Mouse (Mus musculus): ENCODE data around the gene Hipk2.

Gene Hipk2

GRCm38 (mm10) chr6:38906005-38906404 lies 30.0 kb upstream of the Hipk2 start:
- in situ Hi-C loops (cut with MboI; ENCODE audit: low sequenced_read_pairs): loop anchor here (10.0 kb wide), 1 partner anchor 161 kb away; no protein-coding TSS in a partner anchor

DNA sequence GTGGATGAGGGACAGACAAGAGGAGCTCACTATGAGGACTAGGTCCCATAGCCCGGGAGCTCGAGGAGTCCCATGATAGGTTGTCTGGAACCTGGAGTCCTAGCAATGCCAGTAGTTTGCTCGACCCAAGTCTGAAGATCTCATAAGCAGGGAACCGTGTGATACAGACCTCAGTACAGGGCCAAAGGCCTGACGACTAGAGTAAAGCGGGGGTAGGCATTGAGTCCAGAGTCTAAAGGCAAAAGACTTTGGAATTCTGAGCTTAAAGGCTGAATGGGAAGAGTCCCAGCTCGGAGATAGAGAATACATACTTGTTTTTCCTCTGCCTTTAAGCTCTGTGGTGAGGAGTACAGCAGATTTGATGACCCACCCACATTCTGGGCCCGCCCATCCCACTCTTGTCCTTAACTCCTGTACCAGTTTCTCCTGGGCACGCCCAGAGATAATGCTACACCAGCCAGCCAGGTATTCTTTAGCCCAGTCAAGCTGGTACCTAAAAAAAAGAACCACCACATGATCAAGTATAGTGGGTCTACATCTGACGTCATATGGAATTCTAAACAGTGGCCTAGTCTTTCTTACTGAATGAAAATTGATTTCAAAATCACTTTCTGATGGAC lies 27.0 kb upstream of the Hipk2 start:
- in situ Hi-C loops (cut with MboI; ENCODE audit: low sequenced_read_pairs): loop anchor here (10.0 kb wide), 1 partner anchor 158 kb away; no protein-coding TSS in a partner anchor

DNA sequence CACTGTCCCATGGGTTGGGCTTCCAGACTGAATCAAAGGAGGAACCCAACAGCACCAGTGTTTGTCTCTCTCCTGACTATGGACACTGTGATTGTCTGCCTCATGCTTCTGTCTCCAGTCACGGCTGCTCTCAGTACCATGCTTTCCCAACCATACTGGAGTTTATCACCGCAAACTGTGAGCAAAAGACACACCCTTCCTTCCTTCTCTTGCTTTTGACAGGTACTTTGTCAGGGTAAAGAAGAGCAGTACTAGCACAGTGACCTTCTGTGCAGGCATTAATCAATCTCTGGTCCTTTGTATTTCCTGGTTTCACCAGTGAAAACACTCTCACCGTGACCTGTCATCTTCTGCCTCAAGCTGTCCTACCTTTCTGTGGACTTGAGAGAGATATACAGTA lies 25.7 kb upstream of the Hipk2 start:
- in situ Hi-C loops (cut with MboI; ENCODE audit: low sequenced_read_pairs): loop anchor here (10.0 kb wide), 1 partner anchor 157 kb away; no protein-coding TSS in a partner anchor

DNA sequence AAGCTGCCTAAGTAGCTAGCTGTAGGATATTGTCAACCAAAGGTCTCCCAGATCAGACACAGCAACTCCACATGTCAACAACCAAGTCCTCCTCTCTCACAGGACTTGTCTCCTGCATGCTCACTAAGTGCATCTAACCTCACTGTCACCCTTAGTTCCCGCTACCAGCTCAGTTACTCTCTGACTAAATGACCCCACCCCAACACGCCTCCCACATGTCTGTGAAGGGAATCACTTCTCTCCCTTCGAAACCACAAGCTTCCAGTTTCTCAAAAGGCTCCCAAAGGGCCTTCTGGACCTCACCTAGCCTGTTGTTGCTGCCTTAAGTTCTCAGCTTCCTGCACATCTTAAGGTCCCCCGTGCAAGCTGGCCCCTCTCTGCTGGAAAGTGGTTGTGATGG lies 25.2 kb upstream of the Hipk2 start:
- in situ Hi-C loops (cut with MboI; ENCODE audit: low sequenced_read_pairs): loop anchor here (10.0 kb wide), 1 partner anchor 156 kb away; no protein-coding TSS in a partner anchor

DNA sequence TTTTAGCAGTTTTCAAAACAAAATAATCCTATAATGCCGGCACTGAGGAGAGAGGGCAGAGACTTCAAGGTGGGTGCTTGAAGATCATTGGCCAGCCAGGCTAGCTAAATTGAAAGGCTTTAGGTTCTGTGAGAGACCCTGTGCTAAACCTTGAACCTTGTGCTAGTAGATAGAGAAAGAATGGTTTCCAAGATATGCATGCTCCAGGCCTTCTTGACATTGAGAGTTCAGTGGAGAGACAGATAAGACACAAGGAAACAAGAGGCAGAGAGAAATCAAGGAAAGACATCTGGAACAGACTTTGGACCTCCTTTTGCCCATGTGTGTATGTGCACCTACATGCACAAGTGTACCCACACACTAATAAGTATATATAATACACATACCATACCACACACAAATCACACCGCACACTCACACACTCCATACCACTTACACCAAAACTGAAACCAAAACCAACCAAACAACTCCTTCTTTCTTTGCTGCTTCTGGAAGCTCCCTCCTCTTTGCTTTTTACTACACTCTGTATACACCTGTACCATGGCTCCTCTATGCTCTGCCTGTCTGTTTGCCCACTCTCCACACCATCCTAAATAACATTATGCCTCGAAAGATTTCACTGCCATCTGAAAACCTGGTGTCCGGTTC lies 24.6 kb upstream of the Hipk2 start:
- in situ Hi-C loops (cut with MboI; ENCODE audit: low sequenced_read_pairs): loop anchor here (10.0 kb wide), 1 partner anchor 156 kb away; no protein-coding TSS in a partner anchor

DNA sequence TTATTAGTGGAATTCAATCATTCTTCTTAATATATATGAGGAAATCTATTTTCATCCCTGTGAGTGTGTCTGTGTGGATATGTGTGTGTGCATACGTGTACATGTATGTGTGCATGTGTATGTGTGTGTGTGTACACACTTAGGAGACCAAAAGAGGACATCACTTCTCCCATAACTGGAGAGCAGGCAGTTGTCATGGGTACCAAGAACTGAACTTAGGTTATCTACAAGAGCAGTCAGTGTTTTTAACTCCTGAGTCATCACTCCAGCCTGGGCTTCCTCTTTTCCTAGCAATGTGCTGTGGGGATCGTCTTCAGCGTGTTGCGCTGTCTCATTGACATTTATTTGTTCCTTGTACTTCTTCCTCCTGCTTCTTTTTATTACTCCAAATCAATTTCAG lies 24.1 kb upstream of the Hipk2 start:
- in situ Hi-C loops (cut with MboI; ENCODE audit: low sequenced_read_pairs): loop anchor here (10.0 kb wide), 1 partner anchor 155 kb away; no protein-coding TSS in a partner anchor

DNA sequence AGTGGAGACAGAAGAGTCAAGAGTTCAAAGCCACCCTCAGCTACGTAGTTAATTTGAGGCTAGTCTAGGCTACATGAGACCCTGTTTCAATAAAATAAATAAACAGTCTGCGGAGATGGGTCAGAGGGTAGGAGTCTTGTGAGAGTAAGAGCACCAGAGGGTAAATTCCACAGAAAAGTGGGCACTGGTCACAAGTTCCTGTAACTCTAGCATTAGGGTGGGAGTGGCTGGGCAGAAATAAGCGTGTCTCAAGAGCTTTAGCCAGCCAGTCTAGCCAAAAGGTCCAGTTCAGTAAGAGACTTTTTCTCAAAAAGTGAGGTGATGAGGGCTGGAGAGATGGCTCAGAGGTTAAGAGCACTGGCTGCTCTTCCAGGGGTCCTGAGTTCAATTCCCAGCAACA lies 17.6 kb upstream of the Hipk2 start:
- in situ Hi-C loops (cut with MboI; ENCODE audit: low sequenced_read_pairs): no loop called here

GRCm38 (mm10) chr6:38892017-38892416 lies 16.1 kb upstream of the Hipk2 start:
- in situ Hi-C loops (cut with MboI; ENCODE audit: low sequenced_read_pairs): no loop called here

DNA sequence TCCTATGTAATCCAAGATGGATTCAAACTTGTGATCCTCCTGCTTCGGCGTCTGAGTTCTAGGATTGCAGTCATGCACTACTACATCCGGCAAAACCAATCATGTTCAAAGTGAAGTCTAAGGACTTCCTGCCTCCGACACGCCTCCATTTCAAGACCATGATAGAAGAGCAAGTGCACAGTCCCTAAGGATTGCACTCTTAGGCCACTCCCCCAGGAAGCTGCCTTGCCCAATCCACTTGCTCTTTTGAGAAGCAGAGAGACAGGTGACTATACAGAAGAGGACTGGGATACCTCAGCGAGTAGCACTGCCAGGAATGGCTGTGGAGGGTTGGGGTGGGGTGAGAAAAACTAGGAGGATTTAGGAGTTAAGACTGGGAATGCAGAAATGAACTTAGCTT lies 13.2 kb upstream of the Hipk2 start:
- in situ Hi-C loops (cut with MboI; ENCODE audit: low sequenced_read_pairs): no loop called here

DNA sequence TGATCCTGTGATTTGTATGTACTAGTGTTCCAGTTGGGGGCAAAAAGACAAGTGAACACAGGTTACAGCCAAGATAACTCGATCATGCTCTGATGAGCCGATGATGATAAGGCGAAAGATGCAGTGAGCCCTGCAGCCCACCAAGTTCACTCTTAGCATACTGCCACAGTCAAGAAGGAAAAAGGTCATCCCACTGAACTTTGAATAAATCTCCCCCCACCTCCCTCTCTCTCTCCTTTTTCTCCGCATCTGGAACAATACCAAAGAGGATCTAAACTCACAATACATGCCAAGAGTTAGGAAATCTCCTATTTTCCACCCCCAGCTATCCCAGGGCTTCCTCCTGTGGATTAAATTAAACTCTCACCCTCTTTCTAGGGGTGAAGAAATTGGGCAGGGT lies 11.5 kb upstream of the Hipk2 start:
- in situ Hi-C loops (cut with MboI; ENCODE audit: low sequenced_read_pairs): no loop called here

GRCm38 (mm10) chr6:38885132-38885531 lies 9.2 kb upstream of the Hipk2 start:
- in situ Hi-C loops (cut with MboI; ENCODE audit: low sequenced_read_pairs): no loop called here

DNA sequence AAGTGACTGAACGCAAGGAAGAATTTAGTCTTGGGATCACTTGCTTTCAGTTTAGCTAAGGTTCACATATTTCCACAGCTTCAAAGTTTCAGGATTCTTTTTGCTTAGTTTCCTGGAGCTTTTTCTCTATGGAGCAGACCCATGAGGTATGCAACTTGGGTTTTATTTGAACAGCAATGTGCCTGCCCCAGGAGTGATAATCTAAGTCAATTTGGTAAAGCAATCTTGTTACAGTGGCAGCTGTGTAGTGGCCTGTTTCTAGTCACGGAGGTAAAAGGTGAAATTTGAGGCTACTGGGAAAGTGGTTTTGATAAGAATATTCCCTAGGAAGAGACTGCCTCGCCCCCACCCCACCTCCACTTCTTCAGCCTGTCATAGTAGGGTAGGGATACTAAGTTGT lies 8.5 kb upstream of the Hipk2 start:
- in situ Hi-C loops (cut with MboI; ENCODE audit: low sequenced_read_pairs): no loop called here

GRCm38 (mm10) chr6:38882728-38883171 lies 6.8 kb upstream of the Hipk2 start:
- in situ Hi-C loops (cut with MboI; ENCODE audit: low sequenced_read_pairs): no loop called here

DNA sequence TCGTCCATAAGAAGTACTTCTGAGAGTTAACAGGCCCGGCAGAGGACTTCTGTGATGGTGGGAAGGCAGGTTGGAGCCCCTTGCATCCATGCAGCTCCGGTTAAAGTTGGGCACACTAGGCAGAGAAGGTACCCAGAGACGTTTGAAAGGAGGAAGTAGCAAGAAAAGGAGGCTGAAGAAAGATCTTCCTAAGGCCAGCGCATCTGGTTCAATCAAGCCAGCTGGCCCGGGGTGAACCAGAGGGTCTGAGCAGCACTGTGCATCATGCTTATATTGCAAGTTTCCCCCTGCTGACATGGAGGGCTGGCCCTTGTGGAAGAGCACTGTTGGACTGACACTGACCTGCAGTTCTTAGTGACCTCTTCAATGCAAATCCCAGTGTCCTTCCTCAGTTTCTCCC lies 6.0 kb upstream of the Hipk2 start:
- in situ Hi-C loops (cut with MboI; ENCODE audit: low sequenced_read_pairs): no loop called here

- in situ Hi-C loops (cut with MboI; ENCODE audit: low sequenced_read_pairs): no loop called here
Observed at GRCm38 (mm10) chr6:38881468-38881867, 5.5 kb upstream of the Hipk2 start.

DNA sequence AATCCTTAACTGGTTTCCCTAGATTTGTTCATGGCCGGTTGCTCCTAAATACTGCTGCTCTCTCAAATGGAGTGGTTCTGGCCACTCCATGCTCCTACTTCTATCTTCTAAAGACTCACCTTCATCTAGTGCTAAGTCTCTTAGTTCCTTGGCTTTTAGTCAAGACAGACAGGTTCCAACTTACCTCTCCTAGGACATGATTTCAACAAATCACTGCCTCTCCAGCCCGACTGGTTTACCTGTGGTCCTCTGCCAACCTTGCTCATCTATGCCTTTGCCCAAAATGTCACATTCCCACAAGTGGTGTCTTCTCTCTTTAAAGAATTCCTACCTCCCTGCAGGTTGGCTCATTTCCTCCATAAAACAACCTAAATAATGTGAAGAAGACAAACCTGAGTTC lies 1.7 kb upstream of the Hipk2 start:
- in situ Hi-C loops (cut with MboI; ENCODE audit: low sequenced_read_pairs): no loop called here

GRCm38 (mm10) chr6:38875258-38876070 lies 501 bp downstream of the Hipk2 start, which contains the start of gene Tbxas1:
Gene Tbxas1 (plus strand): TSS chr6:38875404.
- in situ Hi-C loops (cut with MboI; ENCODE audit: low sequenced_read_pairs): no loop called here

GRCm38 (mm10) chr6:38874565-38875257 lies 1.3 kb downstream of the Hipk2 start:
- in situ Hi-C loops (cut with MboI; ENCODE audit: low sequenced_read_pairs): no loop called here

- in situ Hi-C loops (cut with MboI; ENCODE audit: low sequenced_read_pairs): no loop called here
Observed at GRCm38 (mm10) chr6:38874035-38874434, 1.9 kb downstream of the Hipk2 start.

- in situ Hi-C loops (cut with MboI; ENCODE audit: low sequenced_read_pairs): no loop called here
Observed at GRCm38 (mm10) chr6:38873316-38873715, 2.6 kb downstream of the Hipk2 start.

- in situ Hi-C loops (cut with MboI; ENCODE audit: low sequenced_read_pairs): no loop called here
Observed at GRCm38 (mm10) chr6:38871051-38871450, 4.9 kb downstream of the Hipk2 start.

Data from CH12F3 (cell line).